Mouse (Mus musculus) myocyte (in vitro differentiated cells): ENCODE data around the gene Entpd7.

Experiments used
- SRF ChIP-seq: IDR thresholded peaks from one replicate; pipeline ENCODE4 v1.6.1; 2011; ENCODE audit warnings: low read depth; ENCODE audit not compliant: control insufficient read depth, insufficient read length
- TCF12 ChIP-seq: IDR thresholded peaks from one replicate; pipeline ENCODE4 v1.6.1; 2011; ENCODE audit warnings: mild to moderate bottlenecking, control low read depth; ENCODE audit not compliant: poor library complexity, insufficient read depth, severe bottlenecking

DNA sequence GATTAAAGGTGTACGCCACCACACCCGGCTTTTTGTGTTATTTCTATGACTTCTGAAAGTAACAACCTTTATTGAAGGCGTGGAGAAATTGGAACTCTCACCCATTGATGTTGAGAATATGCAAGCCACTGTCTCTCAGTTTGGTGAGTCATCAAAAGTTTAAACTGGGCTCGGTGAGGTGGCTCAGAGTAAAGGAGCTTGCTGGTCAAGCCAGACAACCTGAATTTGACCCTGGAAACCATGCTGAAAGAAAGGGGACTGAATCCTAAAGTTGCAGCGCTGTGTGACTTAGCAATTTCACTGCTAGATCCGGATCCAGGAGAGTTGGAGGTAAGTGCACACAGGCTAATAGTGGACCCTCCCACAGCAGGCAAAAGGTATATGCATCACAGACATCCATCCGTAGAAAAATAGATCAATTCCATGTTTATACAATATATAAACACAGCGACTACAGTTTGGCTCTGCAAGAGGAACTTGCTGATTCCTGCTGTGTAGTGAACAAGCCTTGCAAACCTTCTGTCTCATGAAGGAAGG lies 10.9 kb upstream of the Entpd7 start:
- no peak for TF ChIP-seq TCF12
- TF ChIP-seq SRF: no peak
